Mouse (Mus musculus) adrenal gland, adult (tissue): Measurements from ENCODE around the gene Efr3b.
A peak's percentile ranks its signal among the peaks of the same experiment; 100 is the strongest.

Source experiments
- DNase-seq, 2 experiments: peaks; one replicate each; pipeline ENCODE4 v3.0.0; 2022 to 2023; ENCODE audit warnings: low spot score in 1 of 2; ENCODE audit not compliant: inconsistent age in 2 of 2

Gene Efr3b

GRCm38 (mm10) chr12:4037511-4037910 is 1.2 kb downstream of the Efr3b start:
- DNase-seq = no peak

- no peak for DNase-seq
Observed at GRCm38 (mm10) chr12:4036157-4036556, 2.6 kb downstream of the Efr3b start.

DNA sequence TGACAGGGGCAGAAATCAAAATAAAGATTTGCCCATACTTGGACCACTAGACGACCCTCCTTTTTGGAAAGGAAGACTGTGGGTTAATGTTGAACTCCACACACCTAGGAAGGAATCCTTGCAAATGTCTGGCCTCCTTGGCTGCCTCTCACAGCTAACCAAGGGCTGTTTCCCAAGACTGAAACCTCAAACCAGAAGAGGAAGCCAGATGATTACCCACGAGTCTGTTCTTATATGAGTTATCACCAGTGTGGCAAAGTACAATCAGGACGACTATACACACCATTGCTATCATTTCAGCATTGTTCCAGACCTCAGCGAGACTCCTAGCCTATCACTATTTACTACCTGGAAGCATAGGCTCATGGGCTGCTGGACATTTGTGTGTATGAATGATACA is 9.7 kb downstream of the Efr3b start:
- no peak for DNase-seq

DNA sequence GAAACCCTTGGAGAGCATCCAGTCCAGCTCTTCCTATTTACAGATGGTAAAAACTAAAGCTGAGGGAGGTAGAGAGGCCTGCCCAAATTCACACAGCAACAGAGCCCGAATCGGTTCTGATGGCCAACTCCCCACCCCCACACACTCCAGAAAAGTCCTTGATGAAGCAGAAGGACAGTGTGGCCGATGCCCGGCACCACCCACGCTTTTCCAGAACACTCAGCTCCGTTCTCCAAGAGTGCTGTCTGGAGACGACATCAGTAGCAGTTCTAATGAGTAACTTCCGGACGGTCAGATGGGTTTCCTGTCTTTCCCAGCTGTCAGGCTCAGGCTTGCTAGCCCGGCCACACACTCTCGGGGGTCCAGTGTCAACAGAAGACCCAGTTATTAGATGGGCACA is 10.2 kb downstream of the Efr3b start:
- peak; percentile 48 to 68 for DNase-seq

DNA sequence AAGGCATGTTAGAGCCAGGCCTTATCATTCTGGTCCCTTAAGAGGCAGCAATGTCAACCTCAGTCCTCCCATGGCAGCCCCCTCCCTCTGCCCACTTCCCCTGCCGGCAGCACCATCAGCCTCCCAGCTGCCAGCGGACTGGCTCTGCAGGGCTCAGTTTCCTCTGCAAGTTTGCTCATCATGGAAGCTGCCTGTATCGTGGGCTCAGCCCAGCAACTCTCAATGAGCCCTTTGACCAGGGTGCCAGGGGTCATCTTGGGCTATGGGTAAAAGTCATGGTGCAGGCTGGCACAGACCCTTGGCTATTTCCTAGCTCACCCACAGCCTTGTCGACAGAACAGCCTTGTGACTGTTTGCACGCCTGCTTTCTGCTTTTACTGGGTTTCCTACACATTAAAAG is 14.4 kb downstream of the Efr3b start:
- DNase-seq = no peak

GRCm38 (mm10) chr12:4023501-4023900 is 15.2 kb downstream of the Efr3b start:
- no peak for DNase-seq

GRCm38 (mm10) chr12:4022845-4023244 is 15.9 kb downstream of the Efr3b start:
- DNase-seq = peak; percentile 37 to 61

DNA sequence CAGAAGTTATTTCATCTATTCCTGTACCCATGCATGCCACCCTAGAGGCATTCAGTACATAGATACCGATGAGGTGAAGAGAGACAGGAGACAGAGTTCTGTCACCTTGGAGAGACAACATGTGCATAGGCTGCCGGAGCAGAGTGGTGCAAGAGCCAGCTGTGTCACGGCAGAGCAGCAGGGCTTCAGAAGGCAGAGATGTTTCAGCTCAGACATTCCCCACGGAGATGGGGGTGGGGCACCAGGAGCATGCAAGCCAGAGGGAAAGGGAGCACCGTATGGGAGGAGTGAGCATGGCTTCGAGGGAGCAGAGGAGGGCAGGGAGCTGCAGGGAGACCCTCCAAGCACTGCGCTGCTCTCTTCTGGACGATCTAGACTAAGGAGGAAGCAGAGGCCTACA is 18.2 kb downstream of the Efr3b start:
- DNase-seq = no peak

GRCm38 (mm10) chr12:4016321-4016720 is 22.4 kb downstream of the Efr3b start:
- no peak for DNase-seq

- no peak for DNase-seq
Observed at GRCm38 (mm10) chr12:4015741-4016140, 23.0 kb downstream of the Efr3b start.

GRCm38 (mm10) chr12:4015255-4015654 is 23.5 kb downstream of the Efr3b start:
- DNase-seq = no peak

DNA sequence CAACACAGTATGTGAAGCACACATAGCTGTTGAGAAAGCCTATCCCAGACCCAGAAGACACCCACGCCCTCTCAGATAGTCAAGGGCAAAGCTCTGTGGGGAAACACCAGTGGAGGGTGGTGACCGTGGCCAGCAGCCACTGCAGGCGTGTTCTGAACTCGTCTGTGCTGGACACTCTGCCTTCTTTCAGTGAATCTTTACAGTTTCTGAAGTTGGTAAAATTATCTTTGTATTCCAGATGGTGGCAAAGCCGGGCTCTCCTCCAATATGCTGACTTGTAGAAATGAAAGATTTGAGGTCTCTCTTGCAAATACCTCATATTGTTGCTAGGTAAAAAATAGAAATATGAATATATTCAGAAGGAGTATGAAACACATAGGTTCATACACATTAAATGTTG is 27.0 kb downstream of the Efr3b start:
- no peak for DNase-seq

DNA sequence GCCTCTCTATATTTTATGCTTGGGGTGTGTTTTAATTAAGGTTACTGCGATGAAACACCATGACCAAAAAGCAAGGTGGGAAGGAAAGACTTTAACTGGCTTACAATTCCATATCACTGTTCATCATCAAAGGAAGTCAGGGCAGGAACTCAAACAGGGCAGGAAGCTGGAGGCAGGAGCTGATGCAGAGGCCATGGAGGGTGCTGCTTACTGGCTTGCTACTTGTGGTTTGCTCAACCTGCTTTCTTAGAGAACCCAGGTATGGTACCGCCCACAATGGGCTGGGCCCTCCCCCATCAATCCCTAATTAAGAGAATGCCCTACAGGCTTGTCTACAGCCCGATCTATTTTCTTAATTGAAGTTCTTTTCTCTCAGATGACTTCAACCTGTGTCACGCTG is 27.4 kb downstream of the Efr3b start:
- no peak for DNase-seq

DNA sequence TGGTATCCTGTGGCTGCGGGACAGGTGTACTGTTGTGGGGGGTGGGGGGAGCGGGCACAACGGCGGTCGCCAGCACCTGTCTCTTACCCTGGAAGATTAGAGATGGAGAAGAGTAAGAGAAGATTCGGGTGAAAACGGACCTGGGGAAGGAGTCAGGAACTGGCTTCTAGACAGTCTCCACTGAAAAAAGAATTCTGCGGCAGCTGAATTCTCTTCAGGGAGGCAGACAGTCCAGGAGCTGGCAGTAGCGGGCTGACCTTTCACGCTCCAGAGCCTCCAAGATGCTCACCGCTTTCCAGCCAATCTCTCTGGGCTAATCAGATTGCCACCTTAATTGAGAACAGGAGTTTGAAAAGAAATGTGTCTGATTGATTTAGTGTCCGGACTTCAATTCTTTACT is 30.0 kb downstream of the Efr3b start:
- DNase-seq = no peak

DNA sequence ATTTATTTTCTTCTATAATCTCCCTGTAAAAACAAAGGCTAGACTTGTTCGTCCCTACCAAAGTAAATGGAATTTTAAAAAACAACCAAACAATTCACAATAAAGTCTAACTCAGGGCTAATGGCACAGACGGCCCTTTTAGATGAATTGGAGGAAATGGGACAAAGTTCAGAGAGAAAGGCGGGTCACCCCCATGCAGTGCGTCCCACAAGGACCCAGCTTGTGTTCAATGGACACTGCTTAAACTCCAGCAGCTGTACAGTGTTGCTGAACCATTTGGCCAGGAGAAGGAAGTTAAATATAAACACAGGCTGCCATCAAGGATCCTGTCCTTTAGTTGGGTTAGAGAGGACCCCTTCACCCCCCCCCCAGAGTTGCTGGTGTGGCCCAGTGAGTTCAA is 30.9 kb downstream of the Efr3b start:
- no peak for DNase-seq

DNA sequence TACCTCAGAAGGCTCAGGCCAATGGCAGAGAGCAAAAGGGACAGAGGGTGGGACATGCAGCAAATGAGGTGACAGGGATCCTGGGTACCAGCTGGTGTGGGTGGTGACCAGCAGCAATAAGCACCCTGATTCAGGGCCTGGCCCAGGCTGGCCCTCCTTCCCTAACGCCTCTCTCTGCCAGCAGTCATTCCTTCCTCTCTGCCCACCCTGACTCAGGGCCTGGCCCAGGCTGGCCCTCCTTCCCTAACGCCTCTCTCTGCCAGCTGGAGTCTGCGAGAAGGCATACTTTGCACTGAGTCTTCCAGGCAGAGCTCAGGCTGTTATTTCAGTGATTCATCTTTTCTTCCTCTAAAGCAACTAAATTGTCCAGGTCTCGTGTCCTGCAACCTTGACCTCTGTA is 31.5 kb downstream of the Efr3b start:
- peak; percentile 73 to 76 for DNase-seq

GRCm38 (mm10) chr12:4006079-4006478 is 32.6 kb downstream of the Efr3b start:
- DNase-seq = no peak

- no peak for DNase-seq
Observed at GRCm38 (mm10) chr12:4004648-4005047, 34.1 kb downstream of the Efr3b start.

GRCm38 (mm10) chr12:4000406-4000805 is 38.3 kb downstream of the Efr3b start:
- no peak for DNase-seq

DNA sequence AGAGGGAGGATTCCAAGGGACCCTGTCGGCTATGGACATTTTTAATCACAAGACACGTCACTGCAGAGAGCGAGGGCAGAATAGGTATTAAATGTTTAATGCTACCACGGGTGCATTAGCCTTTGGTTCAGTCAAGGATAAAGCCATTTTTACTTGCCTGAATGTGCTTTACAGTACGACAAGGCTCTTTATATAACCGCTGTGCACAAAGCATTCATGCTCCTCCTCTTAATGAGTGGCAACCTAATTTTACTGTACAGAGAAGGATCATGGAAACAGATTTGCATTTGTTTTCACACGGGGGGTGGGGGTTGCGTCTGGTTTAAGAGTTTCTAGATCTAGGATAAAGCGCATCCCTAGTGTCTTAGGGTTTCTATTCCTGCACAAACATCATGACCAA is 42.0 kb downstream of the Efr3b start:
- DNase-seq = no peak

- DNase-seq = no peak
Observed at GRCm38 (mm10) chr12:3991047-3991446, 47.7 kb downstream of the Efr3b start.

DNA sequence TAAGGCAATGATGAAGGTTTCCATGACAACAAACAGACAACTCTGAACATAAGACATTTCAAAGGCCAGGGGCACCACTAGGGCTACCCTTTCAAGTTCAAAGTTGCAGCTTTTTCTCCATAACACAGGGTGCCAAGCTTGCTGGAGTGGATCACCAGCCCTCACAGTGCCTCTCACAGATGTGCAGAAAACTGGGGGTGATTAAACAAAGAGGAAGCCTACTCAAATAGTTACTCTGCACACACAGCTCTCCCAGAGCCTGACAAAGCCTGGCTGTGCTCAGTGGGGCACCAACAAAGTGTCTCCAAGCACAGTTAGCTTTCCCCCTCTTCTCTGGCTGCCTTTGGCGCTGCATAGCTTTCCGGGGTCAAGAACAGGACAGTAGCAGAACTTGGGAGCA is 48.8 kb downstream of the Efr3b start:
- no peak for DNase-seq

DNA sequence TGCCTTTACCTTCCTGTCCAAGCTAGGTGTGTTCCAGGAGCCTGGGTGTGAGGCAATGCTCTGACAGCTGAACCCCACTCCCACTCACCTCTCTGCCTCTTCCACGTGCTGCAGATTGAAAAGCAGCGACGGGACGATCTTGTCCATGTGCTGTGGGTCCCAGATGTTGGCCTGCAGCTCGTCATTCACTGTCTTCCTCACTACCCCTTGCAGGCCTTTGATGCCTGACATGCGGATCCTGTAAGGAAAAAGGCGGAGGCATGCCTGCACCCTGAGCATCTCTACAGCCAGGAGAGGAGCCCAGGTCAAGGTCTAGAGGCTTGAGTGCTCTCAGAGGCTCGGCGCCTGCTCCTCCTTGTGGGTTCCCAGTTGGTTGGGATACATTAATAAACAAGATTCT is 54.3 kb downstream of the Efr3b start:
- no peak for DNase-seq

- peak; percentile 66 to 92 for DNase-seq
Observed at GRCm38 (mm10) chr12:3983736-3984135, 55.0 kb downstream of the Efr3b start.
